In the genomic region with DNA sequence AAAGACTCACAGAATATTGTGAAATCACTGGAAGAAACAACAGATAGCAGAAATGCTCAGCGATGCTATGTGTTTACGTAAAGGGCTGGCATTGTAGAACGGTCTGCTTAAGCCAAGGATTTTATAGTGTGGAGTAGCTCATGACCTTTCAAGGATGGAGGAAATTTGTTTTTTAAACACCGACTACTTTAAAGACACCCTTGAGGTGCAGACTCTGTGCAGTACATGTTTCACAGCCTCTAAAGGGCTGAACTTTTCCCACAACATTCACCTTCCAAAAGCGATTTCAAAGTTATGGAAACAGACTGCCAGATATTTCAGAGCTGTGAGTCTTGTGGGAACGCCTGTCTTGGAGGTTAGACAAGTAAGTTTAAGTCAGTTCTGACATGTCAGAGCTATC, we compare ENCODE assay signal across 29 mouse cellular contexts. TPM values are rescaled to one million over a fixed set of nuclear protein-coding genes. Genes with fewer than 3 reads are reported as not detected.
"Had no signal": no experiment of that assay in that cellular context is flagged by ENCODE, and none has a peak within 500 bp of the region (broad histone marks: within the 10 kb centered on the region; RNA-seq: fewer than 3 reads in every experiment).

No protein-coding gene starts in this region.

- H3K27me3 ChIP-seq: embryonic facial prominence, embryonic 12.5 days; embryonic facial prominence, embryonic 13.5 days; embryonic facial prominence, embryonic 15.5 days; forebrain, embryonic 12.5 days; forebrain, embryonic 13.5 days; forebrain, embryonic 15.5 days had no signal

- H3K27ac ChIP-seq: embryonic facial prominence, embryonic 10.5 days; embryonic facial prominence, embryonic 12.5 days; embryonic facial prominence, embryonic 13.5 days; embryonic facial prominence, embryonic 15.5 days; forebrain, embryonic 10.5 days; forebrain, embryonic 12.5 days; forebrain, embryonic 13.5 days; forebrain, embryonic 15.5 days; gastrocnemius, adult 2 months; heart, adult 2 months; heart, embryonic 10.5 days had no signal

- H3K4me1 ChIP-seq: embryonic facial prominence, embryonic 10.5 days; embryonic facial prominence, embryonic 12.5 days; embryonic facial prominence, embryonic 13.5 days; embryonic facial prominence, embryonic 15.5 days; forebrain, embryonic 10.5 days; forebrain, embryonic 12.5 days; forebrain, embryonic 13.5 days; forebrain, embryonic 15.5 days; heart, embryonic 10.5 days had no signal

- H3K4me2 ChIP-seq: embryonic facial prominence, embryonic 12.5 days; embryonic facial prominence, embryonic 13.5 days; embryonic facial prominence, embryonic 15.5 days; forebrain, embryonic 12.5 days; forebrain, embryonic 13.5 days; forebrain, embryonic 15.5 days had no signal

- ATAC-seq: forebrain, embryonic 13.5 days; forebrain, embryonic 14.5 days; forebrain, embryonic 15.5 days; forebrain, embryonic 16.5 days; forebrain, postnatal 0 days had no signal

- H3K4me3 ChIP-seq: embryonic facial prominence, embryonic 10.5 days; embryonic facial prominence, embryonic 12.5 days; embryonic facial prominence, embryonic 13.5 days; embryonic facial prominence, embryonic 15.5 days; erythroblast, embryonic 14.5 days; forebrain, embryonic 10.5 days; forebrain, embryonic 12.5 days; forebrain, embryonic 13.5 days; forebrain, embryonic 15.5 days; gastrocnemius, adult 2 months; heart, adult 2 months; heart, embryonic 10.5 days had no signal

- DNase-seq: cerebellum, adult 8-10 months; cerebellum, adult 9-10 months; cerebellum, adult 9-11 months; cerebellum, postnatal 10 days; cerebellum, postnatal 14 days; cerebellum, postnatal 25 days; cerebellum, postnatal 36 days; embryo, embryonic 11 days; forebrain, postnatal 0 days; gastrocnemius, adult 2 months; gastrocnemius, postnatal 10 days; gastrocnemius, postnatal 14 days; gastrocnemius, postnatal 25 days; gastrocnemius, postnatal 36 days; heart, adult 11 months; heart, adult 18-20 months; heart, adult 2 months had no signal

- H3K9me3 ChIP-seq: embryonic facial prominence, embryonic 10.5 days; embryonic facial prominence, embryonic 12.5 days; embryonic facial prominence, embryonic 13.5 days; embryonic facial prominence, embryonic 15.5 days; forebrain, embryonic 10.5 days; forebrain, embryonic 12.5 days; forebrain, embryonic 13.5 days; forebrain, embryonic 15.5 days; heart, embryonic 10.5 days had no signal

- H3K36me3 ChIP-seq: embryonic facial prominence, embryonic 10.5 days; embryonic facial prominence, embryonic 12.5 days; embryonic facial prominence, embryonic 13.5 days; embryonic facial prominence, embryonic 15.5 days; forebrain, embryonic 10.5 days; forebrain, embryonic 12.5 days; forebrain, embryonic 15.5 days; heart, embryonic 10.5 days had no signal

- H3K9ac ChIP-seq: embryonic facial prominence, embryonic 12.5 days; embryonic facial prominence, embryonic 13.5 days; embryonic facial prominence, embryonic 15.5 days; forebrain, embryonic 12.5 days; forebrain, embryonic 13.5 days; forebrain, embryonic 15.5 days; forebrain, postnatal 0 days had no signal

RNA-seq across cellular contexts. Expression of gene Saxo2, which starts 57.4 kb away (rescaled TPM):
- polyA plus RNA-seq: erythroblast, embryonic 14.5 days had no signal
